Mouse (Mus musculus) limb, embryonic 14.5 days (tissue): ENCODE measurements around the gene Ciita. TPM values are rescaled to one million over a fixed set of nuclear protein-coding genes. Genes with fewer than 3 reads are reported as not detected.

ENCODE experiments used
- ATAC-seq: fragments of 200-750 bp; cut with Nextera tagmentation; 2 replicates; pipeline ENCODE4 v1.8.0; 2017; ENCODE audit warnings: low read depth, moderate number of reproducible peaks, moderate TSS enrichment; ENCODE audit not compliant: low FRiP score
- DNase-seq: peaks from one replicate; pipeline ENCODE4 v3.0.0-alpha.2; 2015; ENCODE audit warnings: low spot score
- H3K27ac ChIP-seq: fragments of 300-500 bp; sonication (generic); replicated peaks from 2 replicates; pipeline ENCODE4 v1.5.1; 2014; ENCODE audit warnings: low read depth, mild to moderate bottlenecking, low read length, moderate library complexity, mixed read lengths
- H3K27me3 ChIP-seq: fragments of 300-500 bp; sonication (generic); 2 replicates; pipeline ENCODE4 v1.6.1; 2014; ENCODE audit warnings: low read length, mixed read lengths; ENCODE audit not compliant: control insufficient read depth, insufficient read depth
- H3K36me3 ChIP-seq: fragments of 300-500 bp; sonication (generic); 2 replicates; pipeline ENCODE4 v1.6.1; 2014; ENCODE audit warnings: mild to moderate bottlenecking, low read length, moderate library complexity, mixed read lengths; ENCODE audit not compliant: control insufficient read depth, insufficient read depth
- H3K4me1 ChIP-seq: fragments of 300-500 bp; sonication (generic); 2 replicates; pipeline ENCODE4 v1.6.1; 2014; ENCODE audit warnings: antibody characterized with exemption, low read length, mixed read lengths; ENCODE audit not compliant: control insufficient read depth, insufficient read depth
- H3K4me2 ChIP-seq: fragments of 300-500 bp; sonication (generic); replicated peaks from 2 replicates; pipeline ENCODE4 v1.6.1; 2014; ENCODE audit warnings: low read depth, mild to moderate bottlenecking, low read length, moderate library complexity; ENCODE audit not compliant: severe bottlenecking
- H3K4me3 ChIP-seq: fragments of 300-500 bp; sonication (generic); replicated peaks from 2 replicates; pipeline ENCODE4 v1.5.1; 2014; ENCODE audit warnings: low read length
- H3K9ac ChIP-seq: fragments of 300-500 bp; sonication (generic); 2 replicates; pipeline ENCODE4 v1.6.1; 2014; ENCODE audit warnings: mild to moderate bottlenecking, low read depth, low read length, moderate library complexity; ENCODE audit not compliant: severe bottlenecking
- H3K9me3 ChIP-seq: fragments of 300-500 bp; sonication (generic); 2 replicates; pipeline ENCODE4 v1.6.1; 2016; ENCODE audit warnings: low read length; ENCODE audit not compliant: control insufficient read depth
- POLR2A ChIP-seq: fragments of 200-500 bp; IDR thresholded peaks from 2 replicates; pipeline ENCODE4 v1.8.0; 2012; ENCODE audit warnings: inconsistent platforms, mild to moderate bottlenecking, moderate library complexity, borderline replicate concordance; ENCODE audit not compliant: insufficient read depth, insufficient read length; ENCODE audit errors: extremely low read depth
- WGBS: fragments of 180-500 bp; shearing (Covaris S2); extraction: QIAGEN DNeasy Blood & Tissue Kit; methylation state at CpG from one replicate; pipeline ENCODE4 v1.1.7; 2014; 5-methylcytosine and 5-hydroxymethylcytosine counted together
- polyA plus RNA-seq, 2 experiments: library from polyadenylated mRNA; depleted of rRNA in 1 of 2; stranded (reverse) in 1 of 2; unstranded in 1 of 2; fragments of >200 nt; fragmentation: Nextera tagmentation in 1 of 2; extraction: Ambion mirVana in 1 of 2; gene quantifications; 2 replicates each; pipeline versions ENCODE4 v1.2.1 to v1.2.3; 2012 to 2014

Ciita gene
- polyA plus RNA-seq, 2 experiments = 0.10 to 0.44 TPM

DNA sequence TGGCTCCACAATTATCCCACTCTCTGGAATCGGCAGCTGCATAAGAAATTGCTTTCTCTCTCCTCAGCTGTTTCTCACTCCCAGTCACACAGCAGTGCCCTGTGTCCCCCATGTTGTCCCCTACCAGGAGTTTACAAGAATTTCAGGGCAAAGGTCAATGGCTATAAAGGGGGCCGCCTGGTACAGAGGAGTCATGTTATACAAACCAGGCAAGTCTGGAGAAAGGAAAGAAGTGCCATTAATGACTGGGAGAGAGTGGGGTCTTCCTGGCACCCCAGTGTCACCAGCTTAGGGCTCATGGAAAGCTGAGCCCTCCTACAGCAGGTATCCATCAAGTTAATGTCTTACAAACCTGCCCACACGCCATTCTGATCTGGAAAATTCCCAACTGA is 25.3 kb upstream of the Ciita start:
- no peak for TF ChIP-seq POLR2A
- 11% methylated on average over 3 of the region's 3 CpGs for WGBS
- Histone ChIP-seq H3K27me3 (no peaks in the 10 kb centered on the region), H3K9me3 (no peaks in the 10 kb centered on the region), H3K27ac (no peak overlapping the region), H3K4me1 (0 out of 2 replicates have a peak, but pooled peaks cover 3% of the 10 kb centered on the region), H3K4me2 (no peak overlapping the region), H3K4me3 (no peak overlapping the region), H3K9ac (no peak overlapping the region), H3K36me3 (no peaks in the 10 kb centered on the region)
- no peak for DNase-seq
- ATAC-seq = no peak

DNA sequence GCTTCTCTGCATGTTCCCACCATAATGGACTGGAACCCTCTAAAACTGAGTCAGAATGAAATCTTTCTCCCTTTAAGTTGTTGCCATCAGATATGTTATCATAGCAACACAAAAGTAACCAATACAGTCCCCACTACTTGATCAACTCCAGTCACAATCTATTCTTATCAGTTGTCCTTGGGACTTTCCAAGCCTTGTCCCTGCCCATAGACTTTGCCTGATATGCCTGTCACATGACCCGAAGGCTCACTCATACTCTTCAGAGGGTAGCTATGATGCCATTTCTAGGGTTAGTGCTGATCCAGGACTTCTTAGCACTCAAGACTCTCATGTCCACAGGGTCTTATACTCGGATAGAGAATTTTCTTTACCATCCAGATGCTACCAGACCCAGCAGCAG is 19.7 kb upstream of the Ciita start:
- Histone ChIP-seq H3K9ac (no peak overlapping the region), H3K4me1 (peaks cover under 1% of the 10 kb centered on the region; the same call in 1 of the 2 replicates), H3K27ac (no peak overlapping the region), H3K4me2 (no peak overlapping the region), H3K27me3 (no peaks in the 10 kb centered on the region), H3K9me3 (no peaks in the 10 kb centered on the region), H3K36me3 (no peaks in the 10 kb centered on the region), H3K4me3 (no peak overlapping the region)
- no peak for TF ChIP-seq POLR2A
- DNase-seq (no peak), ATAC-seq (no peak)
- WGBS = 82% methylated on average over 2 of the region's 2 CpGs

DNA sequence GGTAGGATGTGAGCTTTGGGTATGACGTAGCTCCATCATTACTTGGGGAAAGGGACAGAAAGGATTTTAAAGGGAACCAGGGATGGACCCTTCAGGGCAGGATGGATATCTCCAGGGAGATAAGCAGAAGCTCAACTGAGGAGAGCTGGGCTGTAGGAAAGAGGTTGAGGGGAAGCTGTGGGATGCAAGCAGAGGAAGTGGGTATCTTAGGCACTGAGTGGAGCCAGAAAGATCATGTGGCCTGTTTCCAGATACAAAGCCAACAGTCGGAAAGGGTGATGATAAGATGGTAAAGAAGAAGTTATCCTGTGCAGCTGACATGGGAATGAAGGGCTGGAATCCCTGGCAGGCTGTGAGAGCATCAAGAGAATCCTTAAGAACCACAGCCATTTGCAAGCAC is 18.7 kb upstream of the Ciita start:
- H3K9ac ChIP-seq = no peak overlapping the region
- H3K4me2 ChIP-seq = no peak overlapping the region
- H3K27ac ChIP-seq = no peak overlapping the region
- DNase-seq = no peak
- no peaks in the 10 kb centered on the region for H3K27me3 ChIP-seq
- no peak for ATAC-seq
- H3K9me3 ChIP-seq = no peaks in the 10 kb centered on the region
- no peak for TF ChIP-seq POLR2A
- no peaks in the 10 kb centered on the region for H3K36me3 ChIP-seq
- H3K4me3 ChIP-seq = no peak overlapping the region
- 72% methylated on average over 2 of the region's 2 CpGs for WGBS
- H3K4me1 ChIP-seq = peaks cover 3% of the 10 kb centered on the region; the same call in 1 of the 2 replicates

DNA sequence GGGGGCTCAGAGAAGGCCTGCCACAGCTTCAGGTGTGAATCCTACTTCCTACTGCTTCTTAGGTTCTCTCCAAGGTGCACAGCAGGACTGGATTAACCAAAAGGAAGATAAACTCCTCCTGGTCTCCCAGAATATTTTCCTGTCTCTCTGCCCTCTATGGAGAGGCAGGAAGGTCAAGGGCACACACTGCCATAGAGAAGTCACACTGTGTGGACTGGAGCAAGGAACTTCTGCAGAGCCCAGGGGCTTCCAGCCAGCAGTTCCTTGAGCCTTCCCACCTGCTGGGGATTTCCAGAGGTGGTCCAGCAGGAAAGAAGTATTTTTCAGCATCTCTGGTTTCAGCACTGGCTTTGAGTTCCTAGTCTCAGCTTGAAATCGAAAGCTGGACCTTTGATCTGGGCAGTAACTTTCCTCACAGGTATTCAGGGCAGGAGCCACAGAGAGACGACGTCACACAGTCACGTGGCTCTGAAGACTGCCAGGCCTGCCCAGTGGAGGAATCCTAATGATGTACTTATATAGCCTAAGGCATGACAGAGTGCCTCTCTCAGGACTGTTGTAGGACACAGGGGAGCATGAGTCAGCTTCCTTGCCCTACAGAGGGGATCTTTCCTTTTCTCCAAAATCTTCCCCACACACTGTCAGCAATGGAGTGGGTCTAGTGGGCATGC is 14.7 kb upstream of the Ciita start:
- no peak overlapping the region for H3K9ac ChIP-seq
- no peak overlapping the region for H3K4me2 ChIP-seq
- no peak for TF ChIP-seq POLR2A
- no peaks in the 10 kb centered on the region for H3K27me3 ChIP-seq
- no peaks in the 10 kb centered on the region for H3K9me3 ChIP-seq
- no peak overlapping the region for H3K27ac ChIP-seq
- WGBS = 5% methylated on average over 4 of the region's 4 CpGs
- no peak for DNase-seq
- no peak overlapping the region for H3K4me3 ChIP-seq
- no peak for ATAC-seq
- peaks cover 3% of the 10 kb centered on the region; the same call in 1 of the 2 replicates for H3K4me1 ChIP-seq
- no peaks in the 10 kb centered on the region for H3K36me3 ChIP-seq

DNA sequence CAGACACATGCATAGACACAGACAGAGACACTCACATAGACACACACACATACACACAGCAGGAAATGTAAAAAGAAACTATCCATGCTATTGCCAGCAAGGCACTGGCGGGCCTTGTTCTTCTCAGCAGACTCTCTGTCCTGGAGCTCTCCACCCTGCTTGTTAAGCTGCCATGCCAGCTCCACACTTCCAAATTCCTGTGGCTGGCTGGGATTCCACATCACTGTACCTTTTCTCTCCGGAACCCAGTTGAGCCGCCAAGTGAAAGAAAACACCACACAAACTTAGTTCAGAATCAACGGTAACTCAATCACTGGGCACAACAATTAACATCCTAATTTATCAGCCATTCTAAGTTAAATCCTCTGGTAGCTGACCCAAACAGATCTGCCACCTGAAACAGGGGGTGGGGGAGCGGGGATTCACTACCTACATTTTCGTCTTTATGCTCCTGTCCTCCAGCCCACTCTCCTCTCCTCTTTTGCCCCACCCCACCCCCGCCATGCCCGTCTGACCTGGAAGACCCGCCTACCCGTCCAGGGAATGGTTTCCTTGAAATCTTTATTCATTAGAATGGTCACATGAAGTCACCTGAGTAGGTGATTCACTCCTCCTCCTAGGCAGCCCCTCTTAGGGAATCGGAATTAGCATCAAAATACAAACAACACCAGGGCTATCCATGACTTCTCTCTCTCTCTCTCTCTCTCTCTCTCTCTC is 12.3 kb upstream of the Ciita start:
- Histone ChIP-seq H3K4me2 (no peak overlapping the region), H3K27me3 (no peaks in the 10 kb centered on the region), H3K4me3 (no peak overlapping the region), H3K9me3 (no peaks in the 10 kb centered on the region), H3K36me3 (no peaks in the 10 kb centered on the region), H3K27ac (no peak overlapping the region), H3K4me1 (peaks cover 3% of the 10 kb centered on the region; the same call in 1 of the 2 replicates), H3K9ac (no peak overlapping the region)
- DNase-seq (no peak), ATAC-seq (no peak)
- no peak for TF ChIP-seq POLR2A
- 40% methylated on average over 11 of the region's 11 CpGs for WGBS
